ENCODE assay signal across 16 mouse cellular contexts in genomic region chr6:48666159-48666586, GRCm38 (mm10). TPM values are rescaled to one million over a fixed set of nuclear protein-coding genes. Genes with fewer than 3 reads are reported as not detected.
DNase-seq lines count a peak whose midpoint lies in the region; ATAC-seq and TF ChIP-seq lines count a peak whose summit lies in the region.
"Had no signal": no experiment of that assay in that cellular context is flagged by ENCODE, and none has a peak within 500 bp of the region (broad histone marks: within the 10 kb centered on the region; RNA-seq: fewer than 3 reads in every experiment).

No protein-coding gene starts in this region.

- no peak overlapping the region for H3K4me2 ChIP-seq in liver, embryonic 15.5 days
- no peak overlapping the region for H3K4me2 ChIP-seq in forebrain, postnatal 0 days (ENCODE audit: low read depth)
- H3K4me2 ChIP-seq: heart, embryonic 15.5 days; hindbrain, embryonic 15.5 days; limb, embryonic 15.5 days had no signal

- no peaks in the 10 kb centered on the region for H3K9me3 ChIP-seq in liver, embryonic 15.5 days (replicated peaks)
- H3K9me3 ChIP-seq in forebrain, postnatal 0 days (ENCODE audit: low read length), result no peaks in the 10 kb centered on the region
- H3K9me3 ChIP-seq: heart, embryonic 15.5 days; hindbrain, embryonic 15.5 days; limb, embryonic 15.5 days had no signal

- 20% methylated on average over 7 of the region's 7 CpGs for WGBS in liver, embryonic 15.5 days (ENCODE audit: insufficient replicate concordance)
- 75% methylated on average over 7 of the region's 7 CpGs for WGBS in forebrain, postnatal 0 days

- DNase-seq in 416B (ENCODE audit: low read depth), result peak; percentile 46
- peak; percentile 60 for DNase-seq in CD4-positive, CD25-positive, alpha-beta regulatory T cell, adult 2 months (ENCODE audit: low read depth, low spot score)
- peak; percentile 59 to 82 for DNase-seq in kidney, adult 8-10 months
- DNase-seq in forebrain, postnatal 0 days, result no peak
- no peak for DNase-seq in heart, postnatal 25 days (ENCODE audit: low spot score)
- DNase-seq: adrenal gland, postnatal 14 days; cerebellum, postnatal 36 days; gastrocnemius, postnatal 25 days; right cerebral cortex, postnatal 25 days had no signal

- peak; percentile 60 for ATAC-seq in liver, embryonic 15.5 days (ENCODE audit: insufficient read depth)
- ATAC-seq in granulocyte monocyte progenitor cell, adult 5-6 weeks (replicated peaks; ENCODE audit: poor library complexity, severe bottlenecking), result no peak
- no peak for ATAC-seq in forebrain, postnatal 0 days
- ATAC-seq: forebrain, embryonic 16.5 days had no signal

- H3K4me1 ChIP-seq in liver, embryonic 15.5 days (replicated peaks), result peaks cover 13% of the 10 kb centered on the region
- no peaks in the 10 kb centered on the region for H3K4me1 ChIP-seq in forebrain, postnatal 0 days (ENCODE audit: insufficient read depth)
- H3K4me1 ChIP-seq: heart, embryonic 15.5 days; hindbrain, embryonic 15.5 days; limb, embryonic 15.5 days had no signal

- H3K9ac ChIP-seq in liver, embryonic 15.5 days, result no peak overlapping the region
- H3K9ac ChIP-seq in forebrain, postnatal 0 days, result no peak overlapping the region
- H3K9ac ChIP-seq: heart, embryonic 15.5 days; hindbrain, embryonic 15.5 days; limb, embryonic 15.5 days had no signal

- no peak overlapping the region; the same call in 1 of the 2 replicates for H3K27ac ChIP-seq in liver, embryonic 15.5 days (replicated peaks)
- H3K27ac ChIP-seq in forebrain, postnatal 0 days (ENCODE audit: low read depth, low read length), result no peak overlapping the region
- H3K27ac ChIP-seq: heart, embryonic 15.5 days; hindbrain, embryonic 15.5 days; limb, embryonic 15.5 days had no signal

- TF ChIP-seq CTCF in forebrain, postnatal 0 days (IDR thresholded peaks at IDR 0.05; ENCODE audit: low read depth), result no peak

- H3K27me3 ChIP-seq in liver, embryonic 15.5 days, result no peaks in the 10 kb centered on the region
- no peaks in the 10 kb centered on the region for H3K27me3 ChIP-seq in forebrain, postnatal 0 days (ENCODE audit: insufficient read depth, low read length)
- H3K27me3 ChIP-seq: heart, embryonic 15.5 days; hindbrain, embryonic 15.5 days; limb, embryonic 15.5 days had no signal

- no peaks in the 10 kb centered on the region for H3K36me3 ChIP-seq in liver, embryonic 15.5 days (replicated peaks)
- H3K36me3 ChIP-seq in forebrain, postnatal 0 days (ENCODE audit: insufficient read depth), result no peaks in the 10 kb centered on the region
- H3K36me3 ChIP-seq: heart, embryonic 15.5 days; hindbrain, embryonic 15.5 days; limb, embryonic 15.5 days had no signal

- intact Hi-C loops in heart, postnatal 25 days (cut with DNase I), result no loop called here

- no peak overlapping the region for H3K4me3 ChIP-seq in liver, embryonic 15.5 days (replicated peaks)
- H3K4me3 ChIP-seq in forebrain, postnatal 0 days (ENCODE audit: low read depth, low read length), result no peak overlapping the region
- H3K4me3 ChIP-seq: heart, embryonic 15.5 days; hindbrain, embryonic 15.5 days; limb, embryonic 15.5 days had no signal

RNA-seq across cellular contexts. Expression of gene Gimap9, which starts 9.8 kb away (rescaled TPM):
- 7.5 and 9.5 TPM in 2 replicates for polyA plus RNA-seq in liver, embryonic 15.5 days (2015; fragmentation: Nextera tagmentation; extraction: Ambion mirVana)
- 8.3 and 10.3 TPM in 2 replicates for total RNA-seq in granulocyte monocyte progenitor cell, adult 5-6 weeks (2014; fragmentation: Nextera tagmentation)
- total RNA-seq in granulocyte monocyte progenitor cell, adult 5-6 weeks (2017), result 9.4 and 16.1 TPM in 2 replicates
- 1.4 and 1.5 TPM in 2 replicates for total RNA-seq in forebrain, postnatal 0 days (2014; rRNA removed)
- 0.79 and 1.3 TPM in 2 replicates for polyA plus RNA-seq in forebrain, postnatal 0 days (2015; fragmentation: Nextera tagmentation; extraction: Ambion mirVana)
- total RNA-seq in heart, postnatal 25 days (2021), result 1 to 10 TPM; 3.1 to 4.9 TPM

RNA-seq across cellular contexts. Expression of gene Gimap4, which starts 18.2 kb away (rescaled TPM):
- 10.3 and 10.8 TPM in 2 replicates for polyA plus RNA-seq in liver, embryonic 15.5 days (2015; fragmentation: Nextera tagmentation; extraction: Ambion mirVana)
- total RNA-seq in granulocyte monocyte progenitor cell, adult 5-6 weeks (2014; fragmentation: Nextera tagmentation), result not detected in 2 replicates
- total RNA-seq in granulocyte monocyte progenitor cell, adult 5-6 weeks (2017), result 0.60 and 1.3 TPM in 2 replicates
- 0.52 and 2.1 TPM in 2 replicates for total RNA-seq in forebrain, postnatal 0 days (2014; rRNA removed)
- polyA plus RNA-seq in forebrain, postnatal 0 days (2015; fragmentation: Nextera tagmentation; extraction: Ambion mirVana), result 0.48 and 0.70 TPM in 2 replicates
- total RNA-seq in heart, postnatal 25 days (2021), result 10 to 100 TPM; 29.0 to 30.8 TPM
- total RNA-seq: layer of hippocampus, postnatal 25 days had no signal

RNA-seq across cellular contexts. Expression of gene Gimap8, which starts 19.1 kb away (rescaled TPM):
- 0.81 and 0.92 TPM in 2 replicates for polyA plus RNA-seq in liver, embryonic 15.5 days (2015; fragmentation: Nextera tagmentation; extraction: Ambion mirVana)
- not detected in 2 replicates for total RNA-seq in granulocyte monocyte progenitor cell, adult 5-6 weeks (2014; fragmentation: Nextera tagmentation)
- 0.34 and 0.72 TPM in 2 replicates for total RNA-seq in granulocyte monocyte progenitor cell, adult 5-6 weeks (2017)
- 0.69 and 2.2 TPM in 2 replicates for total RNA-seq in forebrain, postnatal 0 days (2014; rRNA removed)
- polyA plus RNA-seq in forebrain, postnatal 0 days (2015; fragmentation: Nextera tagmentation; extraction: Ambion mirVana), result 0.45 and 0.46 TPM in 2 replicates
- total RNA-seq in heart, postnatal 25 days (2021), result 1 to 10 TPM; 7.8 to 8.0 TPM

RNA-seq across cellular contexts. Expression of gene AI854703, which starts 39.6 kb away (rescaled TPM):
- 0.18 and 0.24 TPM in 2 replicates for polyA plus RNA-seq in liver, embryonic 15.5 days (2015; fragmentation: Nextera tagmentation; extraction: Ambion mirVana)
- total RNA-seq in granulocyte monocyte progenitor cell, adult 5-6 weeks (2014; fragmentation: Nextera tagmentation), result 1.3 TPM in 1 of 2 replicates, not detected in the other
- total RNA-seq in granulocyte monocyte progenitor cell, adult 5-6 weeks (2017), result 0.05 and 0.13 TPM in 2 replicates
- 24.4 and 24.5 TPM in 2 replicates for total RNA-seq in forebrain, postnatal 0 days (2014; rRNA removed)
- 18.5 and 23.8 TPM in 2 replicates for polyA plus RNA-seq in forebrain, postnatal 0 days (2015; fragmentation: Nextera tagmentation; extraction: Ambion mirVana)
- total RNA-seq in heart, postnatal 25 days (2021), result under 1 TPM; 0.14 to 0.23 TPM

RNA-seq across cellular contexts. Expression of gene Gimap6, which starts 41.9 kb away (rescaled TPM):
- polyA plus RNA-seq in liver, embryonic 15.5 days (2015; fragmentation: Nextera tagmentation; extraction: Ambion mirVana), result 7.9 and 9.0 TPM in 2 replicates
- 0.58 and 1.4 TPM in 2 replicates for total RNA-seq in granulocyte monocyte progenitor cell, adult 5-6 weeks (2014; fragmentation: Nextera tagmentation)
- total RNA-seq in granulocyte monocyte progenitor cell, adult 5-6 weeks (2017), result 4.1 and 6.3 TPM in 2 replicates
- total RNA-seq in forebrain, postnatal 0 days (2014; rRNA removed), result 6.5 and 6.6 TPM in 2 replicates
- polyA plus RNA-seq in forebrain, postnatal 0 days (2015; fragmentation: Nextera tagmentation; extraction: Ambion mirVana), result 5.8 and 6.5 TPM in 2 replicates
- 10 to 100 TPM; 38.5 to 41.6 TPM for total RNA-seq in heart, postnatal 25 days (2021)

Comparison
In these comparisons a context has a peak if more than half of its experiments do, and no peak if none do; other contexts are left out.
1. DNase-seq: peak in 416B (single experiment), CD4-positive, CD25-positive, alpha-beta regulatory T cell, adult 2 months (single experiment) and kidney, adult 8-10 months (2 of 2); none in forebrain, postnatal 0 days (single experiment) and heart, postnatal 25 days (single experiment).